Mouse (Mus musculus): ENCODE results near the gene Mrgprg.
A peak's percentile ranks its signal among the peaks of the same experiment; 100 is the strongest.

Mrgprg gene

GRCm38 (mm10) chr7:143766893-143767292 lies at the start of gene Mrgprg:
Gene Mrgprg (minus strand): TSS chr7:143766993.
- no peak for DNase-seq (ENCODE audit: low spot score)

GRCm38 (mm10) chr7:143808909-143809308 lies 42.1 kb upstream of the Mrgprg start:
- no peak for DNase-seq (ENCODE audit: low spot score)

GRCm38 (mm10) chr7:143805199-143805624 lies 38.4 kb upstream of the Mrgprg start:
- no peak for DNase-seq (ENCODE audit: low spot score)

- no peak for DNase-seq (ENCODE audit: low spot score)
Measured at GRCm38 (mm10) chr7:143801195-143802065, 34.6 kb upstream of the Mrgprg start.

- no peak for DNase-seq (ENCODE audit: low spot score)
Measured at GRCm38 (mm10) chr7:143800770-143801169, 34.0 kb upstream of the Mrgprg start.

- DNase-seq (ENCODE audit: low spot score), result no peak
Measured at GRCm38 (mm10) chr7:143798783-143799182, 32.0 kb upstream of the Mrgprg start.

- DNase-seq (ENCODE audit: low spot score), result peak; percentile 54
Measured at GRCm38 (mm10) chr7:143793121-143793520, 26.3 kb upstream of the Mrgprg start.

GRCm38 (mm10) chr7:143792336-143792985 lies 25.7 kb upstream of the Mrgprg start:
- DNase-seq (ENCODE audit: low spot score), result no peak

GRCm38 (mm10) chr7:143783996-143784829 lies 17.4 kb upstream of the Mrgprg start, which contains the start of gene Mrgpre:
Gene Mrgpre (minus strand): TSS chr7:143784500.
- DNase-seq (ENCODE audit: low spot score), result peak; percentile 72

- DNase-seq (ENCODE audit: low spot score), result no peak
Measured at GRCm38 (mm10) chr7:143783378-143783995, 16.7 kb upstream of the Mrgprg start.

- DNase-seq (ENCODE audit: low spot score), result no peak
Measured at GRCm38 (mm10) chr7:143777375-143777774, 10.6 kb upstream of the Mrgprg start.

GRCm38 (mm10) chr7:143776137-143776536 lies 9.3 kb upstream of the Mrgprg start:
- no peak for DNase-seq (ENCODE audit: low spot score)

- DNase-seq (ENCODE audit: low spot score), result no peak
Measured at GRCm38 (mm10) chr7:143769461-143769860, 2.7 kb upstream of the Mrgprg start.

GRCm38 (mm10) chr7:143768267-143768666 lies 1.5 kb upstream of the Mrgprg start:
- DNase-seq (ENCODE audit: low spot score), result no peak

GRCm38 (mm10) chr7:143764876-143765530 lies 1.8 kb downstream of the Mrgprg start:
- DNase-seq (ENCODE audit: low spot score), result no peak

GRCm38 (mm10) chr7:143763794-143764193 lies 3.0 kb downstream of the Mrgprg start:
- no peak for DNase-seq (ENCODE audit: low spot score)

GRCm38 (mm10) chr7:143758956-143759355 lies 7.8 kb downstream of the Mrgprg start:
- no peak for DNase-seq (ENCODE audit: low spot score)

GRCm38 (mm10) chr7:143757696-143758095 lies 9.1 kb downstream of the Mrgprg start:
- DNase-seq (ENCODE audit: low spot score), result no peak

GRCm38 (mm10) chr7:143757027-143757390 lies 9.8 kb downstream of the Mrgprg start:
- DNase-seq (ENCODE audit: low spot score), result peak; percentile 76

GRCm38 (mm10) chr7:143756125-143757026 lies 10.4 kb downstream of the Mrgprg start, which contains the start of gene Osbpl5:
Gene Osbpl5 (minus strand): TSS chr7:143756985.
- DNase-seq (ENCODE audit: low spot score), result no peak

Data from ovary, postnatal 36 days (tissue).